In the genomic region with DNA sequence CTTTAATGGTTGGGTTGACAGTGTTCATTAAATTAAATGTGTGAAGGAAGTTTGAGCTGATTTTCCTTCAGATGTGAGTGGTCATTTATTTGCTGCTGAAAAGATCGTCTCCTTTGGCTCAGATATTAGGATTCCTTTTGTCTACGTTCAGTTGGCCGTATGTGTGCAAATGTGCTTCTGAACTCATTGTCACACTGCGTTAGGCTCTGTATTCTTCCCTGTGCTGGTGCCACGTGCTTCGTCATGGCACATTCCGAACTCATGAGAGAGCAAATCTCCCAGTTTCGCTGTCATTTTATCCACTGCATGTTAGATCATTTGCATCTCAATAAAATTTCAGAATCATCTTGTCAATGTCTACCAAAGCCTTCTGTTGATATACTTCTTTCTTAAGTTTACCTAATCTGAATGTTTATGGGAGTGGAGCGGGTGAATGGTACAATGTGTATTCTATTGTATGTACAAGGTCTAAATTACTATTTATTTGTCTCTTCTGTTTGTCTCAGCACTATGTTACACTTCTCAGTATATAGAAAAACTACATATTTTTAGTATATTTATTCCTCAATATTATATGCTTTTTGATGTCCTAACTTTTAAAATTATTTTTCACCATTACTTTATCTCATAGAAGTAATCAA, we compare ENCODE assay signal across 16 mouse cellular contexts.
DNase-seq lines count a peak whose midpoint lies in the region; ATAC-seq lines count a peak whose summit lies in the region.
"Had no signal": no experiment of that assay in that cellular context is flagged by ENCODE, and none has a peak within 500 bp of the region (broad histone marks: within the 10 kb centered on the region; RNA-seq: fewer than 3 reads in every experiment).

No protein-coding gene starts in this region.

- 36% methylated on average over 9 of the region's 9 CpGs for WGBS in forebrain, embryonic 11.5 days
- 60% methylated on average over 9 of the region's 9 CpGs for WGBS in forebrain, embryonic 10.5 days
- 34% methylated on average over 9 of the region's 9 CpGs for WGBS in hindbrain, embryonic 12.5 days
- 37% methylated on average over 9 of the region's 9 CpGs for WGBS in midbrain, embryonic 12.5 days
- 20% methylated on average over 9 of the region's 9 CpGs for WGBS in neural tube, embryonic 15.5 days
- WGBS in intestine, embryonic 15.5 days, result 74% methylated on average over 9 of the region's 9 CpGs

- H3K4me1 ChIP-seq in forebrain, embryonic 11.5 days (replicated peaks; ENCODE audit: control insufficient read depth, insufficient read depth, low read length), result no peaks in the 10 kb centered on the region
- 0 out of 2 replicates have a peak, but pooled peaks cover 6% of the 10 kb centered on the region for H3K4me1 ChIP-seq in forebrain, embryonic 10.5 days
- H3K4me1 ChIP-seq in hindbrain, embryonic 12.5 days, result no peaks in the 10 kb centered on the region
- no peaks in the 10 kb centered on the region for H3K4me1 ChIP-seq in midbrain, embryonic 12.5 days
- no peaks in the 10 kb centered on the region for H3K4me1 ChIP-seq in neural tube, embryonic 15.5 days
- no peaks in the 10 kb centered on the region for H3K4me1 ChIP-seq in intestine, embryonic 15.5 days (replicated peaks)
- H3K4me1 ChIP-seq: heart, embryonic 13.5 days; limb, embryonic 13.5 days had no signal

- H3K36me3 ChIP-seq in forebrain, embryonic 11.5 days (ENCODE audit: control insufficient read depth, insufficient read depth, low read length), result no peaks in the 10 kb centered on the region
- H3K36me3 ChIP-seq in forebrain, embryonic 10.5 days (replicated peaks), result no peaks in the 10 kb centered on the region
- no peaks in the 10 kb centered on the region for H3K36me3 ChIP-seq in hindbrain, embryonic 12.5 days
- H3K36me3 ChIP-seq in midbrain, embryonic 12.5 days, result no peaks in the 10 kb centered on the region
- no peaks in the 10 kb centered on the region for H3K36me3 ChIP-seq in neural tube, embryonic 15.5 days
- H3K36me3 ChIP-seq in intestine, embryonic 15.5 days, result no peaks in the 10 kb centered on the region
- H3K36me3 ChIP-seq: heart, embryonic 13.5 days; limb, embryonic 13.5 days had no signal

- no peak overlapping the region for H3K27ac ChIP-seq in forebrain, embryonic 11.5 days (ENCODE audit: low read depth, low read length)
- no peak overlapping the region for H3K27ac ChIP-seq in forebrain, embryonic 10.5 days
- no peak overlapping the region for H3K27ac ChIP-seq in hindbrain, embryonic 12.5 days
- no peak overlapping the region for H3K27ac ChIP-seq in midbrain, embryonic 12.5 days (replicated peaks)
- H3K27ac ChIP-seq in neural tube, embryonic 15.5 days (replicated peaks), result no peak overlapping the region
- H3K27ac ChIP-seq in intestine, embryonic 15.5 days, result no peak overlapping the region
- H3K27ac ChIP-seq: heart, embryonic 13.5 days; layer of hippocampus, adult 2 months; limb, embryonic 13.5 days had no signal

- 0 out of 2 replicates have a peak, but pooled peaks have one; percentile 65 for ATAC-seq in forebrain, embryonic 11.5 days (replicated peaks; ENCODE audit: low FRiP score)
- peak; percentile 87 for ATAC-seq in hindbrain, embryonic 12.5 days (ENCODE audit: low FRiP score)
- peak; percentile 94 for ATAC-seq in midbrain, embryonic 12.5 days (ENCODE audit: low FRiP score, low read depth)
- ATAC-seq in neural tube, embryonic 15.5 days (ENCODE audit: low FRiP score), result no peak
- no peak for ATAC-seq in CD4-positive, CD25-positive, alpha-beta regulatory T cell, adult 4 months
- ATAC-seq in intestine, embryonic 15.5 days, result no peak
- ATAC-seq: Patski had no signal

- H3K4me2 ChIP-seq in forebrain, embryonic 11.5 days (ENCODE audit: low read depth, low read length, severe bottlenecking), result no peak overlapping the region
- peak overlapping the region; percentile 31 for H3K4me2 ChIP-seq in hindbrain, embryonic 12.5 days (replicated peaks)
- 0 out of 2 replicates have a peak overlapping the region, but pooled peaks have one; percentile 25 for H3K4me2 ChIP-seq in midbrain, embryonic 12.5 days (replicated peaks)
- H3K4me2 ChIP-seq in neural tube, embryonic 15.5 days, result peak overlapping the region; percentile 27
- no peak overlapping the region for H3K4me2 ChIP-seq in intestine, embryonic 15.5 days (replicated peaks)
- H3K4me2 ChIP-seq: heart, embryonic 13.5 days; limb, embryonic 13.5 days had no signal

- no peak overlapping the region for H3K9ac ChIP-seq in forebrain, embryonic 11.5 days (ENCODE audit: low read length)
- H3K9ac ChIP-seq in hindbrain, embryonic 12.5 days, result no peak overlapping the region
- no peak overlapping the region for H3K9ac ChIP-seq in midbrain, embryonic 12.5 days (replicated peaks)
- no peak overlapping the region for H3K9ac ChIP-seq in neural tube, embryonic 15.5 days (replicated peaks)
- no peak overlapping the region for H3K9ac ChIP-seq in intestine, embryonic 15.5 days
- H3K9ac ChIP-seq: heart, embryonic 13.5 days; limb, embryonic 13.5 days had no signal

- no peak overlapping the region for H3K4me3 ChIP-seq in forebrain, embryonic 11.5 days (ENCODE audit: low read depth, low read length)
- no peak overlapping the region for H3K4me3 ChIP-seq in forebrain, embryonic 10.5 days
- no peak overlapping the region for H3K4me3 ChIP-seq in hindbrain, embryonic 12.5 days
- no peak overlapping the region for H3K4me3 ChIP-seq in midbrain, embryonic 12.5 days
- no peak overlapping the region for H3K4me3 ChIP-seq in neural tube, embryonic 15.5 days (replicated peaks)
- no peak overlapping the region for H3K4me3 ChIP-seq in intestine, embryonic 15.5 days (replicated peaks)
- H3K4me3 ChIP-seq: heart, embryonic 13.5 days; layer of hippocampus, adult 2 months; limb, embryonic 13.5 days had no signal

- DNase-seq in forebrain, embryonic 11.5 days (ENCODE audit: low spot score), result no peak
- DNase-seq in forebrain, embryonic 10.5 days (ENCODE audit: extremely low spot score, low spot score), result no peak
- DNase-seq in layer of hippocampus, adult 9-10 months (ENCODE audit: low spot score), result no peak
- DNase-seq: cerebellum, adult 11 months; kidney, adult 9 months; lung, postnatal 4 days; thymus, adult 2 months had no signal

- no peaks in the 10 kb centered on the region for H3K9me3 ChIP-seq in forebrain, embryonic 11.5 days (ENCODE audit: control insufficient read depth, low read length)
- H3K9me3 ChIP-seq in forebrain, embryonic 10.5 days, result no peaks in the 10 kb centered on the region
- H3K9me3 ChIP-seq in hindbrain, embryonic 12.5 days (replicated peaks), result no peaks in the 10 kb centered on the region
- H3K9me3 ChIP-seq in midbrain, embryonic 12.5 days, result no peaks in the 10 kb centered on the region
- no peaks in the 10 kb centered on the region for H3K9me3 ChIP-seq in neural tube, embryonic 15.5 days (replicated peaks)
- H3K9me3 ChIP-seq in intestine, embryonic 15.5 days, result no peaks in the 10 kb centered on the region
- H3K9me3 ChIP-seq: heart, embryonic 13.5 days; limb, embryonic 13.5 days had no signal

- H3K27me3 ChIP-seq in forebrain, embryonic 11.5 days (ENCODE audit: control insufficient read depth, insufficient read depth, low read length), result no peaks in the 10 kb centered on the region
- H3K27me3 ChIP-seq in forebrain, embryonic 10.5 days (ENCODE audit: poor library complexity, severe bottlenecking), result no peaks in the 10 kb centered on the region
- H3K27me3 ChIP-seq in hindbrain, embryonic 12.5 days, result peaks cover 3% of the 10 kb centered on the region; the same call in 1 of the 2 replicates
- H3K27me3 ChIP-seq in midbrain, embryonic 12.5 days, result 0 out of 2 replicates have a peak, but pooled peaks cover 3% of the 10 kb centered on the region
- H3K27me3 ChIP-seq in neural tube, embryonic 15.5 days (replicated peaks), result no peaks in the 10 kb centered on the region
- no peaks in the 10 kb centered on the region for H3K27me3 ChIP-seq in intestine, embryonic 15.5 days (replicated peaks)
- H3K27me3 ChIP-seq: heart, embryonic 13.5 days; limb, embryonic 13.5 days; Patski had no signal

Comparison
In these comparisons a context has a peak if more than half of its experiments do, and no peak if none do; other contexts are left out.
1. ATAC-seq: peak in forebrain, embryonic 11.5 days (single experiment), hindbrain, embryonic 12.5 days (single experiment) and midbrain, embryonic 12.5 days (single experiment); none in neural tube, embryonic 15.5 days (single experiment), CD4-positive, CD25-positive, alpha-beta regulatory T cell, adult 4 months (single experiment) and intestine, embryonic 15.5 days (single experiment).
2. H3K4me2 ChIP-seq: peak in hindbrain, embryonic 12.5 days (single experiment), midbrain, embryonic 12.5 days (single experiment) and neural tube, embryonic 15.5 days (single experiment); none in forebrain, embryonic 11.5 days (single experiment) and intestine, embryonic 15.5 days (single experiment).